Mouse (Mus musculus): Measurements from ENCODE around the gene Gpn3. TPM values are rescaled to one million over a fixed set of nuclear protein-coding genes. Genes with fewer than 3 reads are reported as not detected.
A peak's percentile ranks its signal among the peaks of the same experiment; 100 is the strongest.
"Not testable (repeated sequence)": the region's sequence is repeated elsewhere in the genome, so short reads cannot be mapped to it uniquely, and the experiment has no call there.

Gpn3 gene
- total RNA-seq, 2 experiments from 2014 or later = 27.2 to 33.8 TPM

GRCm38 (mm10) chr5:122390006-122390405 lies 18.3 kb downstream of the Gpn3 start:
- DNase-seq = peak; percentile 36

- no peak for DNase-seq
These were observed 19.0 kb downstream of the Gpn3 start for GRCm38 (mm10) chr5:122390671-122391070.

- no peak for DNase-seq
These were observed 19.6 kb downstream of the Gpn3 start for GRCm38 (mm10) chr5:122391178-122391785.

GRCm38 (mm10) chr5:122391786-122392180 lies 20.1 kb downstream of the Gpn3 start, which contains the start of gene Arpc3:
Gene Arpc3 (plus strand): TSS chr5:122391878.
- DNase-seq = peak; percentile 95

- peak; percentile 37 for DNase-seq
These were observed 20.7 kb downstream of the Gpn3 start for GRCm38 (mm10) chr5:122392227-122393004.

- peak; percentile 87 for DNase-seq
These were observed 22.2 kb downstream of the Gpn3 start for GRCm38 (mm10) chr5:122393887-122394286.

- DNase-seq = peak; percentile 41
These were observed 25.1 kb downstream of the Gpn3 start for GRCm38 (mm10) chr5:122396791-122397190.

- no peak for DNase-seq
These were observed 25.8 kb downstream of the Gpn3 start for GRCm38 (mm10) chr5:122397495-122397894.

GRCm38 (mm10) chr5:122399871-122400270 lies 28.2 kb downstream of the Gpn3 start:
- no peak for DNase-seq

GRCm38 (mm10) chr5:122400628-122401302 lies 29.1 kb downstream of the Gpn3 start:
- DNase-seq = peak; percentile 80

GRCm38 (mm10) chr5:122401303-122401640 lies 29.6 kb downstream of the Gpn3 start:
- DNase-seq = peak; percentile 85

- no peak for DNase-seq
These were observed 30.5 kb downstream of the Gpn3 start for GRCm38 (mm10) chr5:122402160-122402559.

- no peak for DNase-seq
These were observed 31.1 kb downstream of the Gpn3 start for GRCm38 (mm10) chr5:122402772-122403171.

- DNase-seq = no peak
These were observed 31.7 kb downstream of the Gpn3 start for GRCm38 (mm10) chr5:122403362-122403761.

- DNase-seq = no peak
These were observed 33.9 kb downstream of the Gpn3 start for GRCm38 (mm10) chr5:122405537-122405936.

- no peak for DNase-seq
These were observed 38.3 kb downstream of the Gpn3 start for GRCm38 (mm10) chr5:122409692-122410645.

- DNase-seq = no peak
These were observed 40.2 kb downstream of the Gpn3 start for GRCm38 (mm10) chr5:122411892-122412291.

GRCm38 (mm10) chr5:122412826-122413225 lies 41.1 kb downstream of the Gpn3 start:
- no peak for DNase-seq

- no peak for DNase-seq
These were observed 42.7 kb downstream of the Gpn3 start for GRCm38 (mm10) chr5:122414351-122414750.

- DNase-seq = no peak
These were observed 43.8 kb downstream of the Gpn3 start for GRCm38 (mm10) chr5:122415465-122415864.

GRCm38 (mm10) chr5:122420676-122421075 lies 49.0 kb downstream of the Gpn3 start:
- not testable (repeated sequence) for DNase-seq
